Mouse (Mus musculus): ENCODE results near the gene Rgl1.

The Rgl1 gene

GRCm38 (mm10) chr1:152717329-152717728 lies 48.8 kb downstream of the Rgl1 start:
- no peak for DNase-seq (ENCODE audit: low spot score in 2 of 2)

DNA sequence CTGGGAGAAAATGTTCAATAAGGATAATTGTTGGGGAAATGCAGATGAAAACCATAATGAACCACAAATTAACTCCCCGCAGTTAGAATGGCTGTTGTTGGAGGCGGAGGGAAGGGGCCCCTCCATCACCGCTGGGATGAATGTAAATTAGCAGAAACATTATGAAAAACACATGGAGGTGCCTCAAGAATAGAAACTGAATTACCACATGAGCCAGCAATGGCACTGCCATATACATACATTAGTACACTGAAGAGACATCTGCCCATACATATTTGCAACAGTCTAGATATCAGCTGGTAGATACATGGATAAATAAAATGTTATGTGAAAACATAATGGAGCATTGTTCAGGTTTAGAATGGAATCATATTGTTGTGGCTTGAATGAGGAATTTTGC lies 51.7 kb downstream of the Rgl1 start:
- no peak for DNase-seq (ENCODE audit: low spot score in 2 of 2)

DNA sequence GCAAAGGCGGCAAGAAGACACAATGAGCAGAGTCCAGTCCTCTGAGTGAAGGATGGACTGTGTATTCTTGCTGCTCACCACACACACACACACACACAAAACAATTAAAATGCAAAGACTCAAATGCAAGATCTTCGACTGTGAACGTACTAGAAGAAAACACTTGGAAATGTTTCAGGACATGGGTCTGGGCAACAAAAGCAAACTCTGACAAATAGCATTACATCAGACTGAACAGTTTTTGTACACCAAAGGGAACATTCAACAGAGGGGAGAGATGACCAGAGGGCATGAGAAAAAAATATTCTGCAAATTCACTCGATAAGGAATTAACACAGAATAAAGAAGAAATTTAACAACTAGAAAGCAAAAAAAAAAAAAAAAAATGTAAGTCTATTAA lies 52.2 kb downstream of the Rgl1 start:
- DNase-seq (ENCODE audit: low spot score in 2 of 2): no peak

GRCm38 (mm10) chr1:152711037-152711436 lies 55.1 kb downstream of the Rgl1 start:
- no peak for DNase-seq (ENCODE audit: low spot score in 2 of 2)

GRCm38 (mm10) chr1:152707560-152707959 lies 58.6 kb downstream of the Rgl1 start:
- no peak for DNase-seq (ENCODE audit: low spot score in 2 of 2)

GRCm38 (mm10) chr1:152703941-152704340 lies 62.2 kb downstream of the Rgl1 start:
- no peak for DNase-seq (ENCODE audit: low spot score in 2 of 2)

- no peak for DNase-seq (ENCODE audit: low spot score in 2 of 2)
Measured at GRCm38 (mm10) chr1:152702920-152703319, 63.2 kb downstream of the Rgl1 start.

DNA sequence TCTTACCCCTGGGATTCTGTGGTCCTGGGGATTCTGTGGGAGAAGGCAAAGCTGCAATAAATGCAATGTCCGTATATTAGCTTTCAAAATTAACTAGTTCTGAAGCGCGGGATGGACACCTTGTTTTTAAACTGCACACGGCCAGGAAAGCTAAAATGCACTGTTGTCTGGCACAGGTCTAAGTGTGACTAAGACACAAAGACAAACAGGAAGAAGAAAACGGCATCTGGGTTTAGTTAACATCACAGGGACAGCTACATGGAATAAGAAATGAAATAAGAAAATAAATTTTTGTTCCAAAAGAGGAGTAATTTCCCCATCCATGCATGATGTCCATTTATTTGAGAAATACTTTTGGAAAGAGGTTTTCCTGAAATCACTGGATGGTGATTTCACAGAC lies 65.1 kb downstream of the Rgl1 start:
- DNase-seq (ENCODE audit: low spot score in 2 of 2): no peak

DNA sequence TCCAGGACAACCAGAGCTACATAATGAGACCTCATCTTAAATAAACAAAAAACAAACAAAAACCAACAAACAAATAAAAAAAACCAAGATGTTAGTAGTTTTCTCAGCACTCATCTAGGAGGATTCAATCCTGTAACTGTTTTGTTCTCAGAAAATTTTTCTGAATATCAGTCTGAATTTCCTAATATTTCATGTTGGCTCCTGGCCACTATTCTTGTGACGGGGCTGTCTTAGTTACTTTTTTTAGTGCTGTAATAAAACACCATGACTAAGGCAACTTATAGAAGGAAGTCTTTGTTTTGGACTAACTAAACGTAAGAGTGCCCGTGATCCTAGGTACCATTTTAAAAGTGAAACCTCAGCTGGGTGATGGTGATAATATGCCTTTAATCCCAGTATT lies 68.8 kb downstream of the Rgl1 start:
- DNase-seq (ENCODE audit: low spot score in 2 of 2): no peak

- DNase-seq (ENCODE audit: low spot score in 2 of 2): no peak
Measured at GRCm38 (mm10) chr1:152695491-152695890, 70.7 kb downstream of the Rgl1 start.

GRCm38 (mm10) chr1:152689968-152690367 lies 76.2 kb downstream of the Rgl1 start:
- no peak for DNase-seq (ENCODE audit: low spot score in 2 of 2)

- no peak for DNase-seq (ENCODE audit: low spot score in 2 of 2)
Measured at GRCm38 (mm10) chr1:152687733-152688181, 78.4 kb downstream of the Rgl1 start.

DNA sequence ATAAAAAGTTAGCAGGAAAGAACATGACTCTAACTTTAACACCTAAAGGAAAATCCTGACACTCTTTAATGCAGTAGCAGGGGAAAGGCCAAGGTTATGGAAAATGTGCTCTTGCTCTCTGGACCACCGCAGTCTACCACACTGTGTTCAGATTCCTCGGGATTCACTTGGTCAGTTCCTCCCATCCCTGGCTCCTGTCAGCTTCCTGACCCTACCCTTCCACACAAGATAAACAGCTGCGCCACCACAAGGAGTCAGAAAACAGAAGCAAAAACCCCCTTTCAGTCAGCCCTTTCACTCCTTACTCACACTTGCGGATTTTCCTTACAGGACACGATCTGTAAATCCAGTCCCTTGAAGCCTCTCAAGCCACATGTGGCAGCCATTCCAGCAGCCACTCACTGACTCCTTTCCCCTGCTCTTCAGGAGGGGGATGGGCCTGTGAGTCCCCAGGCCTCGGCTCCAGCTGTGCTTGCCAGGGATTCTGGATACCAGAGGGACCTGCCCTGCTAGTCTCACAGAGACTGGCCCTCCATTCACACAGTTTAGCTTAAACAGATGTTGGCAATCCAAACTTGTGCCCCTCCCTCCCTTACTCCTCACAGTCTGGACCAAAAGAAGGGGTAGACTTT lies 78.9 kb downstream of the Rgl1 start:
- DNase-seq (ENCODE audit: low spot score in 2 of 2): no peak

GRCm38 (mm10) chr1:152685531-152685930 lies 80.6 kb downstream of the Rgl1 start:
- DNase-seq (ENCODE audit: low spot score in 2 of 2): no peak

GRCm38 (mm10) chr1:152682368-152683194 lies 83.6 kb downstream of the Rgl1 start:
- DNase-seq (ENCODE audit: low spot score in 2 of 2): no peak

- no peak for DNase-seq (ENCODE audit: low spot score in 2 of 2)
Measured at GRCm38 (mm10) chr1:152681676-152682367, 84.3 kb downstream of the Rgl1 start.

DNA sequence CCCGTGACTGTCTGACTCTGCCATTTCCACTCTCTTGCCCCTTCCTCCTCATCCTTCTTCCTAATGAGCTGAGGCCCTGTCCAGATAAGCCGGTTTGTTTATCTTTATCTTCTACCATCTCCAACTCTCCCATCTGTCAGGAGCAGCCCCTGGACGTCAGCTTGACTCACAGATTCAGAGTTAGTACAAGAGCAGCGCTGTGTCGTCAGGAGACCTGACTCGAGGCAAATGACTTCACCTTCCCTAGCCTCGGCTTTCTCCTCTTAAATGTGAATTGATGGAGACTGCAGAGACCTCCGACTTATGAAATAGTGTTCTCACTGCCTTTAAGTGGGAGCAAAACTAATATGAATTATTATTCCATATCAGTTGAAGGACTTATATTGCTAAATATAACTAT lies 85.0 kb downstream of the Rgl1 start:
- DNase-seq (ENCODE audit: low spot score in 2 of 2): no peak

DNA sequence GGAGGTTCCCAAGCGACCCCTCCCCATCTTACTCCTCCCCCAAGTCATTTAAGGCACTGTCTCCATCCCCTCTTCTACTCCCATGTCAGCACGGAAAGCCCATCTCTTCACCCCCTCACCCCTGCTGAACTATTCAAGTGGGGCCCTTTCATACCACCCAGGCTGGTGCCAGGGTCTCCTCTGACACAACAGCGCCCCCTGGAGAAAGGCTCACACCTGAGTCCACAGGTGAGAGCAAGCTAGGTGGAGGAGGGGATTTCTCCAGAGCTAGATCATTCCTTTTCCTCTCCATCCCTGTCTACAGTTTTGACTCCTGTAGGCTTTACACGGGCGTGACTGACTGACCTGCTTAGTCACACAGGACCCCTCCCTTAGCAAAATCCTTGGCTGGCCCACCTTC lies 87.7 kb downstream of the Rgl1 start:
- peak; percentile 12 to 41 for DNase-seq (ENCODE audit: low spot score in 2 of 2)

GRCm38 (mm10) chr1:152677482-152678211 lies 88.5 kb downstream of the Rgl1 start:
- DNase-seq (ENCODE audit: low spot score in 2 of 2): no peak

DNA sequence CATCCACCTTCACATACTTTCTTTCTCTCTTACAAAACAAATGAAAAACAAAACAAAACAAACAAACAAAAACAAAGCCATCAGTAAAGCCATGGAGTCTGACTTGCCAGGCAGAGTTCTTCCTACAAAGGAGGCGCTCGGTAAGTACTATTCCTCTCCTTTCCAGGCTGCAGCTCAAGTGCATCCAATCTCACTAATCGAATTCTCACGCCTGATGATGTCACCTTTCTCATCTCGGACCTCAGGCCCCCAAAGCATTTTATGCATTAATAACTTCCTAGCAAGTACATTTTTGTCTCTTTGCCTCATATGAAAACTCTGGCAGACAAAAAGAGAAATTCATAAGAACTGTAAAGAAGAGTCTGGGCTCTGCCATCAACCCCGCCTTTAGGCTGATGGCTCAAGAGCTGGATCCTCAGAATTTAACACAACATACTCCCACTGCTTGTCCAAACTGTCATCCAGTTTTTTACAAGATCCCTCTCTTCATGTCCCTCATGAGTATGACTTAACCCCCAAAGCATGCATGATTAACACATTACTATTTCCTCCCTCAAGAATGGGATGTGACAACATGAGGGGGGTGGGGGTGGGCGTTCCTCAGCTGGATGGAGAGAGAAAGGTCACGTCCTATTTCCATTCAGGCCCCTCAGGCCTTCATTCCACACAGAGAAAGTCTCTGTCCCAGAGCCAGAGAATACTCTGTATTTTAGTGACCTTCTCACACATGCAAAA lies 96.5 kb downstream of the Rgl1 start:
- no peak for DNase-seq (ENCODE audit: low spot score in 2 of 2)

- DNase-seq (ENCODE audit: low spot score in 2 of 2): no peak
Measured at GRCm38 (mm10) chr1:152660436-152660835, 105.7 kb downstream of the Rgl1 start.

Data from natural killer cell, adult 2 months (primary cell).